8 mouse cellular contexts compared by ENCODE assay signal in the genomic region with DNA sequence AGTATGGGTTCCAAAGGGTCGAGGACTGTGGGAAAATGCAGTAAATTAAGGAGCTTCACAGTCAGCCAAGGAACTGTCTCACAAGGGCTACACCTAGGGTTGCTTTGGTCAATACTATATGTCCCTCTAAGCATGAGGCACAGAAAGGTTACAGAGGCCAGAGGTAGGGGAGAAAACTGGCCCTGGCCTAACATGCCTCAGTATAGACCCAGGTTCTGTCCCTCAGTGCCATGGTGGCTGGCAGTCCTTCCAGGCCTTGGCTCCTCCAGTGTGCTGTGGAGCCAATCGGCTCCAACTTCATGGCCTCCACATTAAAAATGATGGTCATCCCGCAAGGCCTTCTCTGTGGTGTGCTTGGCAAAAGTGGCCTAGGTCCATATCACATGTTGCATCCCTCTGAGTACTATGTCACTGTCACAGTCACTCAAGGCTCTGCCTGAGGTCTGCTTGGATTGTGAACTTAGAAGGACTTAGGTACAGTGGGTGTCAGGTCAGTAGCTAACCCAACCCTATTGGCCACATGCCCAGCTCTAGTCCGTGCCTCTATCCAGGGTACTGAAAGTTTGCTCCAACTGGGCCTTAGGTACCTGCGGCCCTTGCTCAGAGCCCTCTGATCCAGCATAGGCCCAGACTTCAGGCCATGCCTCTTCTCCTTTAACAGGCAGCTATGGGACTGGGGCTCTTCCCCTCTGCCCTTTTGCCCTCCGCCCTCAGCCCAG. TPM values are rescaled to one million over a fixed set of nuclear protein-coding genes. Genes with fewer than 3 reads are reported as not detected.
DNase-seq lines count a peak whose midpoint lies in the region; ATAC-seq and TF ChIP-seq lines count a peak whose summit lies in the region.

No protein-coding gene starts in this region.

- no peak overlapping the region for H3K4me3 ChIP-seq in kidney, postnatal 0 days (replicated peaks; ENCODE audit: low read depth, low read length)

- H3K4me2 ChIP-seq in kidney, postnatal 0 days (ENCODE audit: low read length), result no peak overlapping the region

- H3K27me3 ChIP-seq in kidney, postnatal 0 days (ENCODE audit: insufficient read depth, low read length), result no peaks in the 10 kb centered on the region

- no peaks in the 10 kb centered on the region for H3K4me1 ChIP-seq in kidney, postnatal 0 days (replicated peaks; ENCODE audit: insufficient read depth, low read length)

- peak; percentile 14 for DNase-seq in gastrocnemius, adult 18-20 months (ENCODE audit: low spot score)
- DNase-seq in gastrocnemius, postnatal 10 days, result no peak
- peak; percentile 37 for DNase-seq in urinary bladder, postnatal 14 days (ENCODE audit: low spot score)
- DNase-seq in urinary bladder, postnatal 4 days (ENCODE audit: low spot score in 2 of 2), result no peak
- peak; percentile 76 for DNase-seq in kidney, postnatal 0 days (ENCODE audit: low spot score)
- peak; percentile 12 for DNase-seq in skeletal muscle tissue, adult 2 months (ENCODE audit: low read depth, low spot score)
- DNase-seq in right cerebral cortex, adult 18-20 months, result no peak

- 63% methylated on average over 6 of the region's 6 CpGs for WGBS in kidney, postnatal 0 days

- no peaks in the 10 kb centered on the region for H3K36me3 ChIP-seq in kidney, postnatal 0 days (ENCODE audit: insufficient read depth, low read length)

- H3K9ac ChIP-seq in kidney, postnatal 0 days (ENCODE audit: low read depth, low read length), result no peak overlapping the region

- no peak overlapping the region for H3K27ac ChIP-seq in kidney, postnatal 0 days

- no peak for TF ChIP-seq CTCF in kidney, postnatal 0 days (IDR thresholded peaks at IDR 0.05; ENCODE audit: low read depth)

- no peaks in the 10 kb centered on the region for H3K9me3 ChIP-seq in kidney, postnatal 0 days (replicated peaks; ENCODE audit: low read length)

- peak; percentile 38; the same call in 1 of the 2 replicates for ATAC-seq in kidney, postnatal 0 days (replicated peaks; ENCODE audit: low FRiP score, low read depth)
- ATAC-seq in erythroid progenitor cell, adult 5-6 weeks (replicated peaks; ENCODE audit: low FRiP score, poor library complexity, severe bottlenecking), result no peak

RNA-seq across cellular contexts. Expression of gene Tmem115, which starts 47.1 kb away (rescaled TPM):
- 10 to 100 TPM; 16.3 to 17.1 TPM for total RNA-seq in gastrocnemius, adult 18-20 months (2021)
- total RNA-seq in gastrocnemius, postnatal 10 days (2021), result 10 to 100 TPM; 20.2 to 22.7 TPM
- polyA plus RNA-seq in kidney, postnatal 0 days (2015; fragmentation: Nextera tagmentation; extraction: Ambion mirVana), result 53.2 and 54.7 TPM in 2 replicates
- 0.72 and 3.8 TPM in 2 replicates for total RNA-seq in erythroid progenitor cell, adult 5-6 weeks (2015; ENCODE audit: low replicate concordance)
- total RNA-seq in erythroid progenitor cell, adult 5-6 weeks (2017; ENCODE audit: low replicate concordance), result 2.6 and 8.4 TPM in 2 replicates

RNA-seq across cellular contexts. Expression of gene Cyb561d2, which starts 55.3 kb away (rescaled TPM):
- total RNA-seq in gastrocnemius, adult 18-20 months (2021), result 1 to 10 TPM; 3.0 to 4.1 TPM
- 1 to 10 TPM; 3.5 to 4.0 TPM for total RNA-seq in gastrocnemius, postnatal 10 days (2021)
- polyA plus RNA-seq in kidney, postnatal 0 days (2015; fragmentation: Nextera tagmentation; extraction: Ambion mirVana), result 50.1 and 53.9 TPM in 2 replicates
- not detected in 2 replicates for total RNA-seq in erythroid progenitor cell, adult 5-6 weeks (2015; ENCODE audit: low replicate concordance)
- total RNA-seq in erythroid progenitor cell, adult 5-6 weeks (2017; ENCODE audit: low replicate concordance), result 1.8 and 2.9 TPM in 2 replicates

RNA-seq across cellular contexts. Expression of gene Nprl2, which starts 55.4 kb away (rescaled TPM):
- total RNA-seq in gastrocnemius, adult 18-20 months (2021), result 10 to 100 TPM; 10.7 to 13.7 TPM
- 1 to 10 TPM; 7.3 to 8.0 TPM for total RNA-seq in gastrocnemius, postnatal 10 days (2021)
- polyA plus RNA-seq in kidney, postnatal 0 days (2015; fragmentation: Nextera tagmentation; extraction: Ambion mirVana), result 43.8 and 45.5 TPM in 2 replicates
- total RNA-seq in erythroid progenitor cell, adult 5-6 weeks (2015; ENCODE audit: low replicate concordance), result 1.4 and 31.4 TPM in 2 replicates
- total RNA-seq in erythroid progenitor cell, adult 5-6 weeks (2017; ENCODE audit: low replicate concordance), result 1.1 and 1.2 TPM in 2 replicates

Comparison
In these comparisons a context has a peak if more than half of its experiments do, and no peak if none do; other contexts are left out.
1. DNase-seq: peak in gastrocnemius, adult 18-20 months (single experiment), urinary bladder, postnatal 14 days (single experiment), kidney, postnatal 0 days (single experiment) and skeletal muscle tissue, adult 2 months (single experiment); none in gastrocnemius, postnatal 10 days (single experiment), urinary bladder, postnatal 4 days (0 of 2) and right cerebral cortex, adult 18-20 months (single experiment).